Mouse (Mus musculus) limb, embryonic 11.5 days (tissue): ENCODE measurements around the gene Gpx1. TPM values are rescaled to one million over a fixed set of nuclear protein-coding genes. Genes with fewer than 3 reads are reported as not detected.

Experiments used
- ATAC-seq: fragments of 200-750 bp; cut with Nextera tagmentation; 2 replicates; pipeline ENCODE4 v1.8.0; 2017; ENCODE audit warnings: low read depth; ENCODE audit not compliant: insufficient number of reproducible peaks, low FRiP score, low TSS enrichment
- DNase-seq: peaks from one replicate; pipeline ENCODE4 v3.0.0-alpha.2; 2015; ENCODE audit warnings: low spot score
- H3K27ac ChIP-seq: fragments of 300-500 bp; sonication (generic); replicated peaks from 2 replicates; pipeline ENCODE4 v1.5.1; 2014; ENCODE audit warnings: low read depth, mild to moderate bottlenecking, low read length
- H3K27me3 ChIP-seq: fragments of 300-500 bp; sonication (generic); 2 replicates; pipeline ENCODE4 v1.6.1; 2014; ENCODE audit warnings: mild to moderate bottlenecking, low read length, mixed read lengths; ENCODE audit not compliant: control insufficient read depth, insufficient read depth
- H3K36me3 ChIP-seq: fragments of 300-500 bp; sonication (generic); 2 replicates; pipeline ENCODE4 v1.6.1; 2014; ENCODE audit warnings: mild to moderate bottlenecking, low read length, moderate library complexity, mixed read lengths; ENCODE audit not compliant: control insufficient read depth, insufficient read depth
- H3K4me1 ChIP-seq: fragments of 300-500 bp; sonication (generic); 2 replicates; pipeline ENCODE4 v1.6.1; 2014; ENCODE audit warnings: low read length, mixed read lengths; ENCODE audit not compliant: control insufficient read depth, insufficient read depth
- H3K4me2 ChIP-seq: fragments of 300-500 bp; sonication (generic); 2 replicates; pipeline ENCODE4 v1.6.1; 2014; ENCODE audit warnings: low read depth, mild to moderate bottlenecking, moderate library complexity; ENCODE audit not compliant: severe bottlenecking
- H3K4me3 ChIP-seq: fragments of 300-500 bp; sonication (generic); 2 replicates; pipeline ENCODE4 v1.5.1; 2014; ENCODE audit warnings: low read depth, low read length
- H3K9ac ChIP-seq: fragments of 300-500 bp; sonication (generic); 2 replicates; pipeline ENCODE4 v1.6.1; 2014; ENCODE audit warnings: mild to moderate bottlenecking, low read length
- H3K9me3 ChIP-seq: fragments of 300-500 bp; sonication (generic); 2 replicates; pipeline ENCODE4 v1.6.1; 2016; ENCODE audit warnings: low read length; ENCODE audit not compliant: control insufficient read depth
- WGBS: fragments of 180-500 bp; shearing (Covaris S2); extraction: QIAGEN DNeasy Blood & Tissue Kit; methylation state at CpG from one replicate; pipeline ENCODE4 v1.1.7; 2014; 5-methylcytosine and 5-hydroxymethylcytosine counted together
- polyA plus RNA-seq: library from polyadenylated mRNA; unstranded; fragments of >200 nt; fragmentation: Nextera tagmentation; extraction: Ambion mirVana; gene quantifications from 2 replicates; pipeline ENCODE4 v1.2.1, GENCODE M21; 2014

Gene Gpx1
- polyA plus RNA-seq, 1 experiment from 2014 or later, result 887 TPM

- no peak for DNase-seq
- no peak overlapping the region for H3K4me3 ChIP-seq
- no peak for ATAC-seq
- no peak overlapping the region for H3K4me2 ChIP-seq
- H3K9ac ChIP-seq, result no peak overlapping the region
- H3K9me3 ChIP-seq, result no peaks in the 10 kb centered on the region
- no peaks in the 10 kb centered on the region for H3K27me3 ChIP-seq
- whole genome bisulfite sequencing, result 93% methylated on average over 9 of the region's 9 CpGs
- no peak overlapping the region for H3K27ac ChIP-seq
- H3K36me3 ChIP-seq, result peaks cover 37% of the 10 kb centered on the region
- H3K4me1 ChIP-seq, result no peaks in the 10 kb centered on the region
Observed at GRCm38 (mm10) chr9:108378234-108378633, 39.5 kb downstream of the Gpx1 start.

- peaks cover 37% of the 10 kb centered on the region for H3K36me3 ChIP-seq
- 91% methylated on average over 5 of the region's 5 CpGs for WGBS
- H3K27me3 ChIP-seq, result no peaks in the 10 kb centered on the region
- no peak overlapping the region for H3K4me3 ChIP-seq
- DNase-seq (no peak), ATAC-seq (no peak)
- H3K4me2 ChIP-seq, result no peak overlapping the region
- no peaks in the 10 kb centered on the region for H3K9me3 ChIP-seq
- H3K4me1 ChIP-seq, result no peaks in the 10 kb centered on the region
- no peak overlapping the region for H3K9ac ChIP-seq
- no peak overlapping the region for H3K27ac ChIP-seq
Observed at GRCm38 (mm10) chr9:108378736-108379135, 40.0 kb downstream of the Gpx1 start.

GRCm38 (mm10) chr9:108379294-108379693 is 40.6 kb downstream of the Gpx1 start:
- no peaks in the 10 kb centered on the region for H3K9me3 ChIP-seq
- no peak overlapping the region for H3K4me2 ChIP-seq
- H3K27me3 ChIP-seq, result no peaks in the 10 kb centered on the region
- no peak overlapping the region for H3K9ac ChIP-seq
- peaks cover 36% of the 10 kb centered on the region for H3K36me3 ChIP-seq
- H3K27ac ChIP-seq, result no peak overlapping the region
- H3K4me3 ChIP-seq, result no peak overlapping the region
- no peaks in the 10 kb centered on the region for H3K4me1 ChIP-seq
- ATAC-seq (no peak), DNase-seq (no peak)
- WGBS, result 86% methylated on average over 4 of the region's 4 CpGs

GRCm38 (mm10) chr9:108381382-108381781 is 42.7 kb downstream of the Gpx1 start:
- H3K36me3 ChIP-seq, result peaks cover 37% of the 10 kb centered on the region
- 96% methylated on average over 9 of the region's 9 CpGs for WGBS
- no peaks in the 10 kb centered on the region for H3K4me1 ChIP-seq
- no peak for DNase-seq
- H3K27ac ChIP-seq, result no peak overlapping the region
- no peak for ATAC-seq
- H3K4me3 ChIP-seq, result no peak overlapping the region
- no peaks in the 10 kb centered on the region for H3K9me3 ChIP-seq
- H3K9ac ChIP-seq, result no peak overlapping the region
- no peaks in the 10 kb centered on the region for H3K27me3 ChIP-seq
- H3K4me2 ChIP-seq, result no peak overlapping the region

GRCm38 (mm10) chr9:108385006-108385405 is 46.3 kb downstream of the Gpx1 start:
- Histone ChIP-seq H3K4me3 (no peak overlapping the region), H3K36me3 (peaks cover 41% of the 10 kb centered on the region), H3K27me3 (no peaks in the 10 kb centered on the region), H3K4me1 (no peaks in the 10 kb centered on the region), H3K9ac (no peak overlapping the region), H3K4me2 (no peak overlapping the region), H3K9me3 (no peaks in the 10 kb centered on the region), H3K27ac (no peak overlapping the region)
- DNase-seq (no peak), ATAC-seq (no peak)
- WGBS, result 67% methylated on average over 7 of the region's 7 CpGs

GRCm38 (mm10) chr9:108386816-108387215 is 48.1 kb downstream of the Gpx1 start:
- Histone ChIP-seq H3K27me3 (no peaks in the 10 kb centered on the region), H3K4me2 (no peak overlapping the region), H3K27ac (no peak overlapping the region), H3K4me3 (no peak overlapping the region), H3K9ac (no peak overlapping the region), H3K4me1 (no peaks in the 10 kb centered on the region), H3K36me3 (peaks cover 40% of the 10 kb centered on the region), H3K9me3 (no peaks in the 10 kb centered on the region)
- 84% methylated on average over 4 of the region's 4 CpGs for WGBS
- no peak for DNase-seq
- ATAC-seq, result no peak

- no peak for DNase-seq
- H3K27me3 ChIP-seq, result no peaks in the 10 kb centered on the region
- no peaks in the 10 kb centered on the region for H3K4me1 ChIP-seq
- H3K4me3 ChIP-seq, result no peak overlapping the region
- no peak overlapping the region for H3K4me2 ChIP-seq
- no peaks in the 10 kb centered on the region for H3K9me3 ChIP-seq
- 94% methylated on average over 10 of the region's 10 CpGs for WGBS
- H3K27ac ChIP-seq, result no peak overlapping the region
- no peak for ATAC-seq
- peaks cover 40% of the 10 kb centered on the region for H3K36me3 ChIP-seq
- H3K9ac ChIP-seq, result no peak overlapping the region
Observed at GRCm38 (mm10) chr9:108388601-108389000, 49.9 kb downstream of the Gpx1 start.

GRCm38 (mm10) chr9:108389220-108389619 is 50.5 kb downstream of the Gpx1 start:
- no peak overlapping the region for H3K9ac ChIP-seq
- 90% methylated on average over 6 of the region's 6 CpGs for WGBS
- no peak overlapping the region for H3K4me2 ChIP-seq
- no peaks in the 10 kb centered on the region for H3K27me3 ChIP-seq
- no peaks in the 10 kb centered on the region for H3K9me3 ChIP-seq
- H3K4me1 ChIP-seq, result no peaks in the 10 kb centered on the region
- no peak overlapping the region for H3K4me3 ChIP-seq
- H3K27ac ChIP-seq, result no peak overlapping the region
- DNase-seq (no peak), ATAC-seq (no peak)
- H3K36me3 ChIP-seq, result peaks cover 36% of the 10 kb centered on the region
